Mouse (Mus musculus) olfactory bulb, adult 2 months (tissue): ENCODE results near the gene Nelfb.

Experiments used
- CTCF ChIP-seq: fragments of 200-500 bp; IDR thresholded peaks from 2 replicates; pipeline ENCODE4 v1.5.1; 2012; ENCODE audit warnings: low read depth, mild to moderate bottlenecking, low read length, moderate library complexity; ENCODE audit not compliant: insufficient read depth
- POLR2A ChIP-seq: fragments of 200-500 bp; IDR thresholded peaks from 2 replicates; pipeline ENCODE4 v1.6.1; 2012; ENCODE audit warnings: mild to moderate bottlenecking, low read depth, low read length, moderate library complexity; ENCODE audit not compliant: insufficient read depth

GRCm38 (mm10) chr2:25177076-25177475 is 34.2 kb downstream of the Nelfb start:
- TF ChIP-seq CTCF (no peak), POLR2A (no peak)
